Mouse (Mus musculus) frontal cortex, adult (tissue): ENCODE measurements around the gene Fosl2.
A peak's percentile ranks its signal among the peaks of the same experiment; 100 is the strongest.
"Not testable (repeated sequence)": the region's sequence is repeated elsewhere in the genome, so short reads cannot be mapped to it uniquely, and the experiment has no call there.

Experiments
- ATAC-seq: cut with Nextera tagmentation; 2 replicates; pipeline ENCODE4 v1.9.2; 2017; ENCODE audit warnings: mild to moderate bottlenecking, moderate library complexity, mixed read lengths; ENCODE audit not compliant: low TSS enrichment

Gene Fosl2

DNA sequence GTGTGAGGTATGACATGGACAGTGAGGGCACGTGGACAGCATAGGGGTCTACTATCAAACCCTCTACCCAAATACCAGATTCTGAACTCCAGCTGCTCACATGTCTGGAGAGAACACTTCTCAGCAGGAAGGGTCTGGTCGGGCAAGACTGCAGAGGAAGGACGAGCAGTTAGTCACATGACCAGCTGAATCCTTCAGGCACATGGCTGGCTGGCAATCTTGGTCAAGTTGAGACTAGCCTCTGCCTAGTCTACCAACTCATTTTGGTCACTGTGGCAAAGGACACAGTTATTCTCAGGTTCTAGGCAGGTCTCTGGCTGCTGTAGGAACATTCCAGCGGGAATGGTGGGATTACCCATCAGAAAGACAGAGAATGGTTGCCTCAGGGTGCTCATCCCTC is 42.1 kb downstream of the Fosl2 start:
- ATAC-seq: no peak

- not testable (repeated sequence) for ATAC-seq
These were observed 43.1 kb downstream of the Fosl2 start for GRCm38 (mm10) chr5:32178720-32179119.

DNA sequence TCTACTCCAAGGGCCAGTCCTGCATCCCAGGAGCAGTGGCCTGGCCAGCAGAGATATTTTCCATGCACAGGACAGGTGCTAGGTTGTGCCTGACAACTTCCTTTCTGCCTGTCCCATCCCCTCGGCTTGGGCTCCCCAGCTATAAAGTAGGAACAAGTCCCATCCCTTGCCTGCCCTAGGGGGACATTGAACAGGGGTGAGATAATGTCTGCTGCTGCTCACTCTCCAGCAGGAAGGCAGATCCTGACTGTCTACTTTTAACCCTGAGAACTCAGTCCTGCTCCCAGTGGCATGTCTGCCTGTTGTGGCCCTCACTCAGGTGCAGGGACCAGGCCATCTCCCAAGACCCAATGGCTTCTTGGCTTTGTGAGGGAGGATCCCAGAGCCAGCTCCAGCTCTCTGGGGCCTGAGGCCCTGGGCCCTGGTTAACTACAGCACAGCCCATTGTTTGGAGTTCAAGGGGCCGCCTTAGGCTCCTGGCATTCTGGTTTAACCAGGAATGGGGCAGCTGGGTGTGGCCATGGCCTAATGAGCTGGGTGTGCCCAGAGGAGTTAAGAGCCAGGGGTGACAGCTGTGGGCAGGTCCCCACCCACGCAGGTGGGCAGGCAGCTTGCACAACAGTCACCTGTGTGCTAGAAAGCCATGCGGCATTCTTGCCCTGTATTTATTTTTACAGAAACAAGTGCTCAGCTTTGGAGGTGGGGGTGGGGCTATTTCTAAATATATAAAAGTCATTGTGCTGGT is 47.5 kb downstream of the Fosl2 start:
- no peak for ATAC-seq

GRCm38 (mm10) chr5:32187717-32188116 is 52.1 kb downstream of the Fosl2 start:
- no peak for ATAC-seq

GRCm38 (mm10) chr5:32191259-32191658 is 55.7 kb downstream of the Fosl2 start:
- no peak for ATAC-seq

DNA sequence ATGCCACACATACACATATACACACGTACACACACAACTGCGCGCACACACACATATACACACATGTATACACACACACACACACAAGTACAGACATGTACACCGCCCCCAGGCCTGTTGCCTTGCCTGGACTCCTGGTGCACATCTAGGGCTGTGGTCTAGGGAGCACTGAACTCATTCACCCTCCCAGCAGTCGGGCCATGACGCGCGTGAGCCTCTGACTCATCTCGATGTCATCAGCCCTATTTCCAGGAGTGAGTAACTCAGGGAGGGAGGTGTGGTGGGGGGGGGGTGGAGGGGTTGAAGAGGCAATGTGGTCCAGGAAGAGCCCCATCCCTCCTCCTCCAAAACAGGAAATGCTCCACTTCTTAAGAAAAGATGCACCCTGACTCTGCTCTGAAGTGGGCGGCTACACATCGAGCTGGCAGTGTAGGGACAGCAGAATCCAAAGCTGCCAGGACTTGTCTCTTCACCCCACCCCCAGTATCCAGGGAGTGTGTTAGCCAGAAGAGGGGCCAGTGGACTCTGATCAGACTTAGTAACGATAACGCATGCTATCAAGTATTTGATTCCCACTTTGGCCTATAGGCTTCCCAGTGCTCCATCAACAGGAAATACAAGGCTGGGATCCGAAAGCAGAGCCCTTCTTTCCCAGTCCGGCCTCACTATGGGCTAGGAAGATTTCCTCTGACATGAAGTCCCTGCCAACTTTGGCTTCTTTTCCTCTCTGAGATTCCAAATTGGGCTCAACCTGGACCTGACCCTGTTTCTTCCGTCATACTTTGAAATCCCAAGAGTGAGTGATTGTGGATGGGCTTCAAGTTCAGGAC is 56.6 kb downstream of the Fosl2 start:
- peak; percentile 13; the same call in 1 of the 2 replicates for ATAC-seq

DNA sequence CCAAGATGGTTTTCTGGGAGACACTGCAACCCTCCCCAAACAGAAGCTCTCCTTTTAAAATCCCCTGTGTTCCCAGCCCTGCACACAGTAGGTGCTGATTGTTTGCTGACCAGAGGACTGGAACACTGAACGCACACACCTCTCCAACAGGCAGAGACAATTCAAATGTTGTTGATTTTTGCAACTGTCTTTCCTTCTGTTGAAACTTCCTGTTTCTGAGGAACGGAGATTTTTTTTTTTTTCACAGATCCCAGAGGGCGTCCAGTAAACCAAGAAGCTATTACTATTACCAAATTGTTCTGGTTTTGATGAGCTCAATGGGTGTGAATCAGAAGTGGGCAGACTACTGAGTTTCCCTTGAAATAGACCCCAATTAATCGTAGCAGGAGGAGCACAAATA is 58.6 kb downstream of the Fosl2 start:
- ATAC-seq: no peak

GRCm38 (mm10) chr5:32195857-32196609 is 60.4 kb downstream of the Fosl2 start:
- ATAC-seq: no peak

DNA sequence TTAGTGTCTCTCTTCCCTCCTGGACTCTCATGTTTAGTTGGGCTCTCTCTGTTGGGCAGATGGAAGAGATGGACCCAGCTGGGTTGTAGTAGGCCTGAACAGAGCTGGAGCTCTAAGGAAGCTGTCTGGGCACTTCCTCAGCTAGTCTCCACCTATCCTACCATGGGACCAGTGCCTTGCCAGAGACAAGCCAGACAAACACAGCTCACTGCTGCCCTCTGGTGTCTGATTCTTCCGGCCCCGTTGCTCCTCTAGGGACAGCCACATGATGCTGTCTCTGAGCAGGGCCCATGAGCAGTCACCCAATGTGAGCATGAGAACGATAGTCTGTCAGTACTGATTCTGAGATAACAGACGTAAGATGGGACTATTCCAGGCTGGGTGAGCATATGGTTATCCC is 62.1 kb downstream of the Fosl2 start:
- ATAC-seq: peak; percentile 93

- no peak for ATAC-seq
These were observed 63.5 kb downstream of the Fosl2 start for GRCm38 (mm10) chr5:32199136-32199535.

DNA sequence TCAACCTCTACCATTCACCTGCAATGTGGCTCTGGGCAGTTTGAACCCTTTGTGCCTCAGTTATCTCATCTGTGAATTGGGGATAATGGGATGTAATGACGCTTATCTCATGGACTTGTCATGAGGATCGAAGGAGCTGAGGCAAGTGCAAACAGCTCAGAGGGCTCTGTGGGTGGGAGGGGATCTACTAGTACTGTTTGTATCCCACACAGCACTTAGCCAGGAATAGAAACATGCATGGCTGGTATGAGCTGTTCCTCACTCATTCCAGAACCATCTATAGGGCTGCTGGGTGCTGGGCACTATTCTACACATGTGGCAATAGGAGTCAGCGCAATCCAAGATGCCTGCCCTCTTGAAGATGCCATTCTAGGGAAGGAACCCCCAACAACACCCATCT is 64.0 kb downstream of the Fosl2 start:
- peak; percentile 58 for ATAC-seq

DNA sequence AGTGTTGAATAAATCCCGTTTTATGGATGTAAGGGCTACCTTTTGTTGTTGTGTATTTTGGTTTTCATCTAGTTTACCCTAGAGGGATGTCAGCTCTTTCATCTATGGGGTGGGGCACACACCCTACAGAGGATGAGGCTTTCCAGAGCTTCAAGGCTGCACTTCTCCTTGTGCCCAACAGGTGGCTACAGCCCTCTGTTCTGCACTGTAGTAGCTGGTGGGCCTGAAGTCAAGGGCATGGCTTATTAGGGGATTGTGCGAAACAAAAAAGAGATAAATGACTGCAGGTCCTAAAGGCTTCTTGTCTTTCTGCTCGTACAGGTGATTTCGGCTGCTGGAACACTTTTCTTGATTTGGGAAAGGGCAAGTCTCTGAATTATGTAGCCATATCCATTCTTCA is 69.1 kb downstream of the Fosl2 start:
- no peak for ATAC-seq

DNA sequence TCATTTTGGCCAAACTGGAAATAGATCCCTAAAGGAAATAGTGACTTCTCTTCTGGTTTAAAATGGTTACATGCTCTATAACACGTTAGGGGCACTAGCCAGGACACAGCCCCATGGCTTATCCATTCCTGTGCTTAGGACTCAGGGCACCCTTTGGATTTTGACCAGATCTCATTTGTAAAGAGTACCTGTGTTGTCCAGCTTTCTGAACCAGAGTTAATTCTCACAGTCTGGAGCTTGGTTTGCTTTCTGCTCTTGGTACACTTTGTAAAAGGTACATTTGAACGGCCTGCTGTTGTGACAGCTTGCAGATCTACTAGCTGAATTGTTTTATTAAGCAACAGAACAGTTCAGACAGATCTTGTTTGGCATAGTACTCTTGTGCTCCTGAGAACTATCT is 71.1 kb downstream of the Fosl2 start:
- no peak for ATAC-seq
